9 mouse cellular contexts compared by ENCODE assay signal in genomic region chr3:88148776-88149509, GRCm38 (mm10). TPM values are rescaled to one million over a fixed set of nuclear protein-coding genes. Genes with fewer than 3 reads are reported as not detected.
DNase-seq lines count a peak whose midpoint lies in the region; ATAC-seq and TF ChIP-seq lines count a peak whose summit lies in the region.
"Had no signal": no experiment of that assay in that cellular context is flagged by ENCODE, and none has a peak within 500 bp of the region (broad histone marks: within the 10 kb centered on the region; RNA-seq: fewer than 3 reads in every experiment).

No protein-coding gene starts in this region.

- intact Hi-C loops in left cerebral cortex, postnatal 4 days (cut with DNase I), result no loop called here
- intact Hi-C loops in gastrocnemius, postnatal 14 days (cut with DNase I; ENCODE audit: low total_unique reads), result no loop called here

- no peak for TF ChIP-seq POLR2A in bone marrow macrophage, adult 2 months (IDR thresholded peaks at IDR 0.05; ENCODE audit: borderline replicate concordance, low read depth, low read length)

- no peaks in the 10 kb centered on the region; the same call in 1 of the 2 replicates for H3K36me3 ChIP-seq in intestine, embryonic 14.5 days (ENCODE audit: control insufficient read depth, insufficient read depth, low read length)
- no peaks in the 10 kb centered on the region for H3K36me3 ChIP-seq in lung, embryonic 15.5 days
- no peaks in the 10 kb centered on the region for H3K36me3 ChIP-seq in stomach, embryonic 15.5 days

- peaks cover 70% of the 10 kb centered on the region for H3K4me1 ChIP-seq in bone marrow macrophage, adult 2 months (ENCODE audit: control insufficient read depth, insufficient read depth, low read length)
- H3K4me1 ChIP-seq in intestine, embryonic 14.5 days (replicated peaks; ENCODE audit: control insufficient read depth, insufficient read depth, low read length), result peaks cover 77% of the 10 kb centered on the region
- H3K4me1 ChIP-seq in lung, embryonic 15.5 days, result peaks cover 70% of the 10 kb centered on the region
- peaks cover 77% of the 10 kb centered on the region for H3K4me1 ChIP-seq in stomach, embryonic 15.5 days

- TF ChIP-seq CTCF in bone marrow macrophage, adult 2 months (IDR thresholded peaks at IDR 0.05; ENCODE audit: low read depth, low read length), result no peak

- peak overlapping the region; percentile 39 for H3K4me2 ChIP-seq in intestine, embryonic 14.5 days (ENCODE audit: low read length)
- H3K4me2 ChIP-seq in lung, embryonic 15.5 days, result peak overlapping the region; percentile 41; the same call in 1 of the 2 replicates
- H3K4me2 ChIP-seq in stomach, embryonic 15.5 days, result peak overlapping the region; percentile 41

- 66% methylated on average over 4 of the region's 4 CpGs for WGBS in intestine, embryonic 14.5 days
- WGBS in lung, embryonic 15.5 days, result 49% methylated on average over 4 of the region's 4 CpGs
- 54% methylated on average over 4 of the region's 4 CpGs for WGBS in stomach, embryonic 15.5 days

- peak; percentile 70 for DNase-seq in left cerebral cortex, postnatal 4 days
- no peak for DNase-seq in left cerebral cortex, adult 8-10 months (ENCODE audit: low spot score in 2 of 2)
- peak; percentile 55 for DNase-seq in gastrocnemius, postnatal 14 days
- DNase-seq in intestine, embryonic 14.5 days (ENCODE audit: low spot score), result no peak
- DNase-seq in left cerebral cortex, adult 18-20 months (ENCODE audit: low spot score in 2 of 2), result no peak

- H3K4me3 ChIP-seq in bone marrow macrophage, adult 2 months (ENCODE audit: insufficient read depth, low read length), result peak overlapping the region; percentile 20
- H3K4me3 ChIP-seq in intestine, embryonic 14.5 days (ENCODE audit: low read depth, low read length), result no peak overlapping the region
- H3K4me3 ChIP-seq in lung, embryonic 15.5 days, result no peak overlapping the region
- 0 out of 2 replicates have a peak overlapping the region, but pooled peaks have one; percentile 4 for H3K4me3 ChIP-seq in stomach, embryonic 15.5 days (replicated peaks)

- no peaks in the 10 kb centered on the region for H3K27me3 ChIP-seq in intestine, embryonic 14.5 days (replicated peaks; ENCODE audit: control insufficient read depth, insufficient read depth, low read length)
- no peaks in the 10 kb centered on the region for H3K27me3 ChIP-seq in lung, embryonic 15.5 days
- no peaks in the 10 kb centered on the region for H3K27me3 ChIP-seq in stomach, embryonic 15.5 days (replicated peaks)
- H3K27me3 ChIP-seq: Patski had no signal

- no peaks in the 10 kb centered on the region for H3K9me3 ChIP-seq in intestine, embryonic 14.5 days (ENCODE audit: control insufficient read depth, low read length)
- no peaks in the 10 kb centered on the region for H3K9me3 ChIP-seq in lung, embryonic 15.5 days
- no peaks in the 10 kb centered on the region for H3K9me3 ChIP-seq in stomach, embryonic 15.5 days

- no peak overlapping the region for H3K9ac ChIP-seq in intestine, embryonic 14.5 days (ENCODE audit: low read length)
- H3K9ac ChIP-seq in lung, embryonic 15.5 days, result no peak overlapping the region
- no peak overlapping the region for H3K9ac ChIP-seq in stomach, embryonic 15.5 days

- ATAC-seq in intestine, embryonic 14.5 days (replicated peaks; ENCODE audit: low FRiP score, low TSS enrichment, low read depth), result no peak
- no peak for ATAC-seq in lung, embryonic 15.5 days (ENCODE audit: borderline replicate concordance, extremely low read depth, low FRiP score, low TSS enrichment)
- no peak for ATAC-seq in stomach, embryonic 15.5 days (ENCODE audit: insufficient read depth, low FRiP score, low read depth)
- ATAC-seq: Patski had no signal

- H3K27ac ChIP-seq in bone marrow macrophage, adult 2 months (ENCODE audit: insufficient read depth, low read depth, low read length), result peak overlapping the region; percentile 41
- peak overlapping the region; percentile 62; the same call in 1 of the 2 replicates for H3K27ac ChIP-seq in intestine, embryonic 14.5 days (ENCODE audit: low read depth)
- 0 out of 2 replicates have a peak overlapping the region, but pooled peaks have one; percentile 73 for H3K27ac ChIP-seq in lung, embryonic 15.5 days
- peak overlapping the region; percentile 78 for H3K27ac ChIP-seq in stomach, embryonic 15.5 days

RNA-seq across cellular contexts. Expression of gene Mef2d, which starts 6.8 kb away (rescaled TPM):
- 100 to 1,000 TPM; 113 to 121 TPM for total RNA-seq in left cerebral cortex, postnatal 4 days (2021)
- total RNA-seq in left cerebral cortex, adult 8-10 months (2022), result 100 to 1,000 TPM; 190 to 208 (median 194) TPM
- polyA plus RNA-seq in bone marrow macrophage, adult 2 months (2012; ENCODE audit: insufficient read depth, insufficient read length, missing spikeins), result 84.5 and 98.1 TPM in 2 replicates
- 100 to 1,000 TPM; 136 to 137 TPM for total RNA-seq in gastrocnemius, postnatal 14 days (2021)
- polyA plus RNA-seq in intestine, embryonic 14.5 days (2014; fragmentation: Nextera tagmentation; extraction: Ambion mirVana), result 23.4 and 23.8 TPM in 2 replicates
- polyA plus RNA-seq in lung, embryonic 15.5 days (2015; fragmentation: Nextera tagmentation; extraction: Ambion mirVana), result 16.7 and 20.4 TPM in 2 replicates
- polyA plus RNA-seq in stomach, embryonic 15.5 days (2015; fragmentation: Nextera tagmentation; extraction: Ambion mirVana), result 17.7 and 19.9 TPM in 2 replicates
- 100 to 1,000 TPM; 210 to 213 TPM for total RNA-seq in left cerebral cortex, adult 18-20 months (2021)

Comparison
In these comparisons a context has a peak if more than half of its experiments do, and no peak if none do; other contexts are left out.
1. DNase-seq: peak in left cerebral cortex, postnatal 4 days (single experiment) and gastrocnemius, postnatal 14 days (single experiment); none in left cerebral cortex, adult 8-10 months (0 of 2), intestine, embryonic 14.5 days (single experiment) and left cerebral cortex, adult 18-20 months (0 of 2).
2. H3K4me3 ChIP-seq: peak in bone marrow macrophage, adult 2 months (single experiment) and stomach, embryonic 15.5 days (single experiment); none in intestine, embryonic 14.5 days (single experiment) and lung, embryonic 15.5 days (single experiment).
3. Peak in every context shown above with its lines, with median percentiles within 50 percentile points of each other: H3K27ac ChIP-seq and H3K4me2 ChIP-seq.